Mouse (Mus musculus) hindbrain, embryonic 14.5 days (tissue): ENCODE data around the gene Cys1. TPM values are rescaled to one million over a fixed set of nuclear protein-coding genes. Genes with fewer than 3 reads are reported as not detected.
A peak's percentile ranks its signal among the peaks of the same experiment; 100 is the strongest.

Experiments
- ATAC-seq: fragments of 200-750 bp; cut with Nextera tagmentation; 2 replicates; pipeline ENCODE4 v1.8.0; 2017; ENCODE audit warnings: moderate number of reproducible peaks, mild to moderate bottlenecking, moderate TSS enrichment, moderate library complexity; ENCODE audit not compliant: low FRiP score
- DNase-seq: peaks from one replicate; pipeline ENCODE4 v3.0.0-alpha.2; 2015; ENCODE audit warnings: low spot score
- H3K27ac ChIP-seq: fragments of 300-500 bp; sonication (generic); 2 replicates; pipeline ENCODE4 v1.5.1; 2014; ENCODE audit warnings: mild to moderate bottlenecking, moderate library complexity
- H3K27me3 ChIP-seq: fragments of 300-500 bp; sonication (generic); 2 replicates; pipeline ENCODE4 v1.6.1; 2014; ENCODE audit warnings: mild to moderate bottlenecking, low read length, mixed read lengths; ENCODE audit not compliant: control insufficient read depth, insufficient read depth
- H3K36me3 ChIP-seq: fragments of 300-500 bp; sonication (generic); replicated peaks from 2 replicates; pipeline ENCODE4 v1.6.1; 2014; ENCODE audit not compliant: control insufficient read depth, insufficient read depth
- H3K4me1 ChIP-seq: fragments of 300-500 bp; sonication (generic); replicated peaks from 2 replicates; pipeline ENCODE4 v1.6.1; 2014; ENCODE audit warnings: antibody characterized with exemption, low read length, mixed read lengths; ENCODE audit not compliant: control insufficient read depth, insufficient read depth
- H3K4me2 ChIP-seq: fragments of 300-500 bp; sonication (generic); replicated peaks from 2 replicates; pipeline ENCODE4 v1.6.1; 2014; ENCODE audit warnings: mild to moderate bottlenecking, moderate library complexity
- H3K4me3 ChIP-seq: fragments of 300-500 bp; sonication (generic); replicated peaks from 2 replicates; pipeline ENCODE4 v1.5.1; 2014; ENCODE audit warnings: mild to moderate bottlenecking, low read length
- H3K9ac ChIP-seq: fragments of 300-500 bp; sonication (generic); 2 replicates; pipeline ENCODE4 v1.6.1; 2014
- H3K9me3 ChIP-seq: fragments of 300-500 bp; sonication (generic); 2 replicates; pipeline ENCODE4 v1.6.1; 2016; ENCODE audit warnings: low read length; ENCODE audit not compliant: control insufficient read depth
- WGBS: fragments of 180-500 bp; shearing (Covaris S2); extraction: QIAGEN DNeasy Blood & Tissue Kit; methylation state at CpG from one replicate; pipeline ENCODE4 v1.1.7; 2014; 5-methylcytosine and 5-hydroxymethylcytosine counted together
- polyA plus RNA-seq: library from polyadenylated mRNA; unstranded; fragments of >200 nt; fragmentation: Nextera tagmentation; extraction: Ambion mirVana; gene quantifications from 2 replicates; pipeline ENCODE4 v1.2.1, GENCODE M21; 2014

Gene Cys1
- polyA plus RNA-seq, 1 experiment from 2014 or later: 2.3 TPM

- peaks cover 39% of the 10 kb centered on the region for H3K4me1 ChIP-seq
- peak overlapping the region; percentile 5; the same call in 1 of the 2 replicates for H3K4me3 ChIP-seq
- H3K9ac ChIP-seq: peak overlapping the region; percentile 47
- ATAC-seq (no peak), DNase-seq (no peak)
- H3K4me2 ChIP-seq: peak overlapping the region; percentile 39
- no peak overlapping the region for H3K27ac ChIP-seq
- H3K36me3 ChIP-seq: peaks cover 61% of the 10 kb centered on the region
- WGBS: 65% methylated on average over 3 of the region's 3 CpGs
- no peaks in the 10 kb centered on the region for H3K9me3 ChIP-seq
- H3K27me3 ChIP-seq: no peaks in the 10 kb centered on the region
Measured at GRCm38 (mm10) chr12:24656436-24656835, 25.2 kb downstream of the Cys1 start.

GRCm38 (mm10) chr12:24654065-24654862, 27.3 kb downstream of the Cys1 start:
- WGBS: 79% methylated on average over 16 of the region's 16 CpGs
- Histone ChIP-seq H3K9ac (no peak overlapping the region), H3K36me3 (peaks cover 44% of the 10 kb centered on the region), H3K27me3 (no peaks in the 10 kb centered on the region), H3K4me1 (peaks cover 43% of the 10 kb centered on the region), H3K27ac (no peak overlapping the region), H3K9me3 (no peaks in the 10 kb centered on the region), H3K4me3 (no peak overlapping the region), H3K4me2 (no peak overlapping the region)
- ATAC-seq: no peak
- DNase-seq: no peak

GRCm38 (mm10) chr12:24651642-24652342, 29.8 kb downstream of the Cys1 start:
- Histone ChIP-seq H3K36me3 (peaks cover 25% of the 10 kb centered on the region), H3K27me3 (no peaks in the 10 kb centered on the region; the same call in 1 of the 2 replicates), H3K4me1 (peaks cover 29% of the 10 kb centered on the region), H3K9ac (peak overlapping the region; percentile 97), H3K27ac (peak overlapping the region; percentile 96), H3K9me3 (no peaks in the 10 kb centered on the region), H3K4me2 (peak overlapping the region; percentile 70), H3K4me3 (peak overlapping the region; percentile 92)
- 1% methylated on average over 36 of the region's 36 CpGs for WGBS
- ATAC-seq (peak; percentile 81), DNase-seq (peak; percentile 92)

- H3K4me1 ChIP-seq: peaks cover 23% of the 10 kb centered on the region
- H3K36me3 ChIP-seq: peaks cover 21% of the 10 kb centered on the region
- H3K27ac ChIP-seq: peak within 1 kb of the TSS; percentile 96
- H3K4me3 ChIP-seq: peak within 1 kb of the TSS; percentile 92
- WGBS: under 1% methylated on average over 57 of the region's 68 CpGs
- peak within 1 kb of the TSS; percentile 97 for H3K9ac ChIP-seq
- H3K9me3 ChIP-seq: no peaks in the 10 kb centered on the region
- peak; percentile 94 for ATAC-seq
- peak; percentile 97 for DNase-seq
- peak within 1 kb of the TSS; percentile 70 for H3K4me2 ChIP-seq
- H3K27me3 ChIP-seq: no peaks in the 10 kb centered on the region; the same call in 1 of the 2 replicates
Measured at GRCm38 (mm10) chr12:24651063-24651557, 30.5 kb downstream of the Cys1 start, which contains the start of gene Klf11. Gene Klf11, plus strand, starts transcription at chr12:24651274.

- Histone ChIP-seq H3K4me1 (peaks cover 19% of the 10 kb centered on the region), H3K9me3 (no peaks in the 10 kb centered on the region), H3K27me3 (no peaks in the 10 kb centered on the region; the same call in 1 of the 2 replicates), H3K36me3 (peaks cover 15% of the 10 kb centered on the region), H3K27ac (peak overlapping the region; percentile 96), H3K9ac (peak overlapping the region; percentile 97), H3K4me2 (peak overlapping the region; percentile 70), H3K4me3 (peak overlapping the region; percentile 92)
- DNase-seq (peak; percentile 29), ATAC-seq (peak; percentile 12; the same call in 1 of the 2 replicates)
- 4% methylated on average over 22 of the region's 22 CpGs for WGBS
Measured at GRCm38 (mm10) chr12:24650415-24651062, 31.1 kb downstream of the Cys1 start.

- Histone ChIP-seq H3K9ac (no peak overlapping the region), H3K4me3 (no peak overlapping the region), H3K27me3 (no peaks in the 10 kb centered on the region; the same call in 1 of the 2 replicates), H3K36me3 (no peaks in the 10 kb centered on the region), H3K4me1 (peaks cover 16% of the 10 kb centered on the region), H3K4me2 (no peak overlapping the region), H3K27ac (no peak overlapping the region), H3K9me3 (no peaks in the 10 kb centered on the region)
- DNase-seq (no peak), ATAC-seq (no peak)
- WGBS: 82% methylated on average over 1 of the region's 1 CpGs
Measured at GRCm38 (mm10) chr12:24648094-24648493, 33.5 kb downstream of the Cys1 start.

GRCm38 (mm10) chr12:24645901-24646300, 35.7 kb downstream of the Cys1 start:
- WGBS: 84% methylated on average over 6 of the region's 6 CpGs
- Histone ChIP-seq H3K4me3 (no peak overlapping the region), H3K4me2 (no peak overlapping the region), H3K27me3 (no peaks in the 10 kb centered on the region; the same call in 1 of the 2 replicates), H3K36me3 (no peaks in the 10 kb centered on the region), H3K4me1 (peaks cover 9% of the 10 kb centered on the region), H3K9ac (no peak overlapping the region), H3K27ac (no peak overlapping the region), H3K9me3 (no peaks in the 10 kb centered on the region)
- DNase-seq: no peak
- ATAC-seq: no peak

GRCm38 (mm10) chr12:24644125-24644571, 37.5 kb downstream of the Cys1 start:
- Histone ChIP-seq H3K9me3 (no peaks in the 10 kb centered on the region), H3K9ac (no peak overlapping the region), H3K4me3 (no peak overlapping the region), H3K4me1 (peaks cover 6% of the 10 kb centered on the region), H3K36me3 (no peaks in the 10 kb centered on the region), H3K27me3 (no peaks in the 10 kb centered on the region; the same call in 1 of the 2 replicates), H3K27ac (no peak overlapping the region), H3K4me2 (no peak overlapping the region)
- 38% methylated on average over 1 of the region's 1 CpGs for WGBS
- DNase-seq: no peak
- no peak for ATAC-seq
